Comparison of ENCODE assay signal across 8 mouse cellular contexts in the genomic region with DNA sequence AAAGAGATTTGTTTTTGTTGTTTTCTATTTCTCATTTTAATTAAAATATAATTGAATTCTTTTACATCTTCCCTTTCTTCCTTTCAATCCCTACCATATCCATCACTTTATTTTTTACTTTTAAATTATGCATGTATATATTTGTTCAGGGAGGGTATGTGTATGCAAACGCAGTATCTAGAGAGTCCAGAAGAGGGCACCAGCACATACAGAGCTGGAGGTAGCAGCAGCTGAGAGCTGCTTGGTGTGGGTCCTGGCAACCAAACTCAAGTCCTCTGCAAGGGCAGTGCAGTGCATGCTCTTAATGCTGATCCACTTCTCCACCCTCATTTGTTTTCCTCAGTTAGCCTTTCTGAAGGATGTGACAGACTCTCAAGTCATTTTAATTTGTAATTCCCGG.
DNase-seq lines count a peak whose midpoint lies in the region; ATAC-seq and TF ChIP-seq lines count a peak whose summit lies in the region.

No protein-coding gene starts in this region.

- H3K27me3 ChIP-seq in ES-Bruce4 (ENCODE audit: control insufficient read depth, insufficient read depth, low read length, poor library complexity, severe bottlenecking) = no peaks in the 10 kb centered on the region
- H3K27me3 ChIP-seq in embryonic facial prominence, embryonic 11.5 days (ENCODE audit: control insufficient read depth, insufficient read depth, low read length) = no peaks in the 10 kb centered on the region

- no peak for TF ChIP-seq POLR2A in ES-Bruce4 (IDR thresholded peaks at IDR 0.05; ENCODE audit: insufficient read depth, low read length)

- H3K4me3 ChIP-seq in layer of hippocampus, adult 2 months = no peak overlapping the region
- no peak overlapping the region for H3K4me3 ChIP-seq in ES-Bruce4 (ENCODE audit: low read depth, low read length)
- no peak overlapping the region for H3K4me3 ChIP-seq in embryonic facial prominence, embryonic 11.5 days (ENCODE audit: low read depth, low read length)

- WGBS in embryonic facial prominence, embryonic 11.5 days = 54% methylated on average over 2 of the region's 2 CpGs

- TF ChIP-seq EP300 in ES-Bruce4 (IDR thresholded peaks at IDR 0.05; ENCODE audit: insufficient read depth, low read depth, low read length) = no peak

- no peaks in the 10 kb centered on the region for H3K36me3 ChIP-seq in ES-Bruce4 (ENCODE audit: control insufficient read depth, insufficient read depth, low read length, poor library complexity, severe bottlenecking)
- H3K36me3 ChIP-seq in embryonic facial prominence, embryonic 11.5 days (replicated peaks; ENCODE audit: control insufficient read depth, insufficient read depth, low read depth, low read length) = no peaks in the 10 kb centered on the region

- no peaks in the 10 kb centered on the region for H3K4me1 ChIP-seq in ES-Bruce4 (ENCODE audit: control insufficient read depth, insufficient read depth, low read length)
- H3K4me1 ChIP-seq in embryonic facial prominence, embryonic 11.5 days (ENCODE audit: control insufficient read depth, insufficient read depth, low read length) = no peaks in the 10 kb centered on the region

- no peaks in the 10 kb centered on the region for H3K9me3 ChIP-seq in ES-Bruce4 (replicated peaks; ENCODE audit: control insufficient read depth, insufficient read depth, low read length, poor library complexity, severe bottlenecking)
- no peaks in the 10 kb centered on the region for H3K9me3 ChIP-seq in embryonic facial prominence, embryonic 11.5 days (replicated peaks; ENCODE audit: control insufficient read depth, low read length)

- H3K9ac ChIP-seq in ES-Bruce4 (ENCODE audit: low read depth, poor library complexity, severe bottlenecking) = no peak overlapping the region
- no peak overlapping the region for H3K9ac ChIP-seq in embryonic facial prominence, embryonic 11.5 days (replicated peaks; ENCODE audit: low read length)

- no peak for ATAC-seq in embryonic facial prominence, embryonic 11.5 days (replicated peaks; ENCODE audit: insufficient number of reproducible peaks, low FRiP score, low TSS enrichment, low read depth)

- DNase-seq in adrenal gland, adult (ENCODE audit: inconsistent age in 2 of 2, low spot score in 1 of 2) = peak; percentile 34 to 76
- no peak for DNase-seq in adrenal gland, postnatal 4 days (ENCODE audit: low spot score in 2 of 2)
- DNase-seq in layer of hippocampus, adult 2 months (ENCODE audit: low spot score in 2 of 2) = no peak
- DNase-seq in layer of hippocampus, adult 11-12 months (ENCODE audit: low spot score) = no peak
- peak; percentile 28 for DNase-seq in embryonic facial prominence, embryonic 11.5 days (ENCODE audit: low spot score)
- DNase-seq in frontal cortex, postnatal 14 days (ENCODE audit: low spot score in 2 of 2) = no peak
- no peak for DNase-seq in layer of hippocampus, adult 9-11 months

- H3K4me2 ChIP-seq in embryonic facial prominence, embryonic 11.5 days (ENCODE audit: low read depth, low read length) = no peak overlapping the region

- TF ChIP-seq CTCF in layer of hippocampus, adult 2 months (conservative IDR thresholded peaks at IDR 0.05) = peak; percentile 70
- peak; percentile 55 for TF ChIP-seq CTCF in ES-Bruce4 (IDR thresholded peaks at IDR 0.05; ENCODE audit: low read depth, low read length)

- no peak overlapping the region for H3K27ac ChIP-seq in layer of hippocampus, adult 2 months
- H3K27ac ChIP-seq in ES-Bruce4 (ENCODE audit: insufficient read depth, low read length) = no peak overlapping the region
- no peak overlapping the region for H3K27ac ChIP-seq in embryonic facial prominence, embryonic 11.5 days (replicated peaks; ENCODE audit: low read depth, low read length)

Comparison
In these comparisons a context has a peak if more than half of its experiments do, and no peak if none do; other contexts are left out.
1. DNase-seq: peak in adrenal gland, adult (2 of 2) and embryonic facial prominence, embryonic 11.5 days (single experiment); none in adrenal gland, postnatal 4 days (0 of 2), layer of hippocampus, adult 2 months (0 of 2), layer of hippocampus, adult 11-12 months (single experiment), frontal cortex, postnatal 14 days (0 of 2) and layer of hippocampus, adult 9-11 months (single experiment).